Mouse (Mus musculus) heart, embryonic 16.5 days (tissue): ENCODE data around the gene Mettl7a3. TPM values are rescaled to one million over a fixed set of nuclear protein-coding genes. Genes with fewer than 3 reads are reported as not detected.
"Not testable (repeated sequence)": the region's sequence is repeated elsewhere in the genome, so short reads cannot be mapped to it uniquely, and the experiment has no call there.

ENCODE experiments used
- ATAC-seq: fragments of 200-750 bp; cut with Nextera tagmentation; replicated peaks from 2 replicates; pipeline ENCODE4 v1.8.0; 2017; ENCODE audit warnings: moderate number of reproducible peaks; ENCODE audit not compliant: insufficient read depth, low FRiP score; ENCODE audit errors: extremely low read depth
- H3K27ac ChIP-seq: fragments of 300-500 bp; sonication (generic); 2 replicates; pipeline ENCODE4 v1.5.1; 2014; ENCODE audit warnings: mild to moderate bottlenecking, low read length, control low read depth, moderate library complexity
- H3K27me3 ChIP-seq: fragments of 300-500 bp; sonication (generic); 2 replicates; pipeline ENCODE4 v1.6.1; 2014; ENCODE audit warnings: low read length, mixed read lengths; ENCODE audit not compliant: control insufficient read depth, insufficient read depth
- H3K36me3 ChIP-seq: fragments of 300-500 bp; sonication (generic); 2 replicates; pipeline ENCODE4 v1.6.1; 2014; ENCODE audit not compliant: control insufficient read depth, insufficient read depth
- H3K4me1 ChIP-seq: fragments of 300-500 bp; sonication (generic); 2 replicates; pipeline ENCODE4 v1.6.1; 2014; ENCODE audit warnings: low read length, mixed read lengths; ENCODE audit not compliant: control insufficient read depth, insufficient read depth
- H3K4me2 ChIP-seq: fragments of 300-500 bp; sonication (generic); 2 replicates; pipeline ENCODE4 v1.6.1; 2014; ENCODE audit warnings: low read depth, mild to moderate bottlenecking, control low read depth, low read length
- H3K4me3 ChIP-seq: fragments of 300-500 bp; sonication (generic); 2 replicates; pipeline ENCODE4 v1.5.1; 2014; ENCODE audit warnings: mild to moderate bottlenecking, control low read depth, low read length
- H3K9ac ChIP-seq: fragments of 300-500 bp; sonication (generic); 2 replicates; pipeline ENCODE4 v1.6.1; 2014; ENCODE audit warnings: low read length, control low read depth
- H3K9me3 ChIP-seq: fragments of 300-500 bp; sonication (generic); replicated peaks from 2 replicates; pipeline ENCODE4 v1.6.1; 2016; ENCODE audit warnings: low read length; ENCODE audit not compliant: control insufficient read depth
- WGBS: fragments of 180-500 bp; shearing (Covaris S2); extraction: QIAGEN DNeasy Blood & Tissue Kit; methylation state at CpG from one replicate; pipeline ENCODE4 v1.1.7; 2014; 5-methylcytosine and 5-hydroxymethylcytosine counted together
- polyA plus RNA-seq: library from polyadenylated mRNA; unstranded; fragments of >200 nt; fragmentation: Nextera tagmentation; extraction: Ambion mirVana; gene quantifications from 2 replicates; pipeline ENCODE4 v1.2.1, GENCODE M21; 2015

Mettl7a3 gene
- polyA plus RNA-seq, 1 experiment from 2014 or later = not detected

DNA sequence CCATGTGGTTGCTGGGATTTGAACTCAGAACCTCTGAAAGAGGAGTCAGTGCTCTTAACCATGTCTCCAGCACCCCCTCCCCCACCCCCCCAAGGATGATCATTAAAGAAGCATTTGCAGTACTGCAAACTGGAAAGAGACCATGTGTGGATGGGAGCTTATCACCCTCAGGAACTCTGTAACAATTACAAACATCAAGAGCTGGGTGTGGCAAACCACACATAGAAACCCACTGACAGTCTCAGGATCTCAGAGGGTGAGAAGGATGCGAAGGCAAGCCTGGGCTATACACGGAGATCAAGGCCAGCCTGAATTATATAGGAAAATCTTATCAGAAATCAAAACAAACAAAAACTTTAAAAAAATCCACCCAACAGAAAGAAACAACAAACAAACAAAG, 28.5 kb upstream of the Mettl7a3 start:
- Histone ChIP-seq H3K4me1 (peaks cover 9% of the 10 kb centered on the region), H3K27me3 (no peaks in the 10 kb centered on the region), H3K9me3 (no peaks in the 10 kb centered on the region), H3K9ac (no peak overlapping the region), H3K4me3 (no peak overlapping the region), H3K36me3 (no peaks in the 10 kb centered on the region), H3K27ac (no peak overlapping the region), H3K4me2 (no peak overlapping the region; the same call in 1 of the 2 replicates)
- ATAC-seq = no peak
- 78% methylated on average over 2 of the region's 2 CpGs for whole genome bisulfite sequencing

DNA sequence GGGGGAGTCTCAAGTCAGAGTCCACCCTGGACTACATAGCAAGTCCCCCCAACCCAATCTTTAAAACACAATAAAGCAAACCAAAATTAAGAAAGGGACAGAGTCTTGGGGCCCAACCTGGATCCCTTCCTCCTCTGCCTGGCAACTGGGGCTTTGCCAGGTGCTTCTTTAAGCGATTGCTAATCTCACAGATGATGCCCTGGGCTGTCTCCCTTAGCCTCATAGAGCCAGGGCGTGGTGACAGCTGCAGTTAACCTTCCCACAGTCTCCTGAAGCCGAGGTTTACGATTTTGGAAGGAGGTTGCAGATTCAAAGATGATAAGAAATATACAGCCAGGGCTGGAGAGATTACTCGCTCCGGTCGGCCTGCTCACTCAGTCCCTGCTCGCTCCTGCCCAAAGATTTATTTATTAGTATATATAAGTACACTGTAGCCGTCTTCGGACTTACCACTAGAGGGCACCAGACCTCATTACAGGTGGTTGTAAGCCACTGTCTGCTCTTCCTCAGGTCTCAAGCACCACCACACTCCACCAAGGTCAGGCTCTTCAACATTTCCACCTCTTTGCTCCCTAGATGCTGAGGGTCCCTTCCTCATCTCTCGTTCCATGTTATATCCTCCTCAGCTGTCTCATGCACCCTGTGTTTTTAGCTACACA, 27.2 kb upstream of the Mettl7a3 start:
- whole genome bisulfite sequencing = 48% methylated on average over 10 of the region's 11 CpGs
- H3K4me2 ChIP-seq, H3K27ac ChIP-seq, H3K27me3 ChIP-seq, H3K4me3 ChIP-seq, H3K9me3 ChIP-seq, H3K9ac ChIP-seq, H3K36me3 ChIP-seq: not testable (repeated sequence)
- H3K4me1 ChIP-seq = peaks cover 14% of the 10 kb centered on the region
- 0 out of 2 replicates have a peak, but pooled peaks have one; percentile 28 for ATAC-seq

DNA sequence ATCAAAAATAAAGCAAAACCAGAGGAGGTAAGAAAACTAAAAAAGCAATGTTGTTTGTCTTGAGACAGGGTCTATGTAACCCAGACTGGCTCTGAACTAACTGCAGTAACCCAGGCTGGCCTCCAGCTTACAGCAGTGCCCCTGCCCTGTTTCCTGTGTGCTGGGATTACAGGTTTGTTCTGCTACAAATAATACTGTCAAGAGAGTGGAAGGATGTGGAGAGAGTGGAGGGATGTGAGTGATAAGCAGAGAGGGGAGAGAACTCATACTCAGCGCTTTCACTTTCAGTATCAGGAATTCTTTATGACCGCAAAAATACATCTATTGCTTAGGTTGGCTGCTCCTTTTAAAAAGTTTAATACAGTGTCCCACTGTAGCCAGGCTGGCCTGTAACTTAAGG, 22.4 kb upstream of the Mettl7a3 start:
- no peak for ATAC-seq
- Histone ChIP-seq H3K4me1 (0 out of 2 replicates have a peak, but pooled peaks cover 5% of the 10 kb centered on the region), H3K36me3 (no peaks in the 10 kb centered on the region), H3K9ac (no peak overlapping the region), H3K9me3 (no peaks in the 10 kb centered on the region), H3K4me3 (no peak overlapping the region), H3K27ac (no peak overlapping the region), H3K4me2 (no peak overlapping the region), H3K27me3 (no peaks in the 10 kb centered on the region)
- WGBS = 46% methylated on average over 2 of the region's 2 CpGs

DNA sequence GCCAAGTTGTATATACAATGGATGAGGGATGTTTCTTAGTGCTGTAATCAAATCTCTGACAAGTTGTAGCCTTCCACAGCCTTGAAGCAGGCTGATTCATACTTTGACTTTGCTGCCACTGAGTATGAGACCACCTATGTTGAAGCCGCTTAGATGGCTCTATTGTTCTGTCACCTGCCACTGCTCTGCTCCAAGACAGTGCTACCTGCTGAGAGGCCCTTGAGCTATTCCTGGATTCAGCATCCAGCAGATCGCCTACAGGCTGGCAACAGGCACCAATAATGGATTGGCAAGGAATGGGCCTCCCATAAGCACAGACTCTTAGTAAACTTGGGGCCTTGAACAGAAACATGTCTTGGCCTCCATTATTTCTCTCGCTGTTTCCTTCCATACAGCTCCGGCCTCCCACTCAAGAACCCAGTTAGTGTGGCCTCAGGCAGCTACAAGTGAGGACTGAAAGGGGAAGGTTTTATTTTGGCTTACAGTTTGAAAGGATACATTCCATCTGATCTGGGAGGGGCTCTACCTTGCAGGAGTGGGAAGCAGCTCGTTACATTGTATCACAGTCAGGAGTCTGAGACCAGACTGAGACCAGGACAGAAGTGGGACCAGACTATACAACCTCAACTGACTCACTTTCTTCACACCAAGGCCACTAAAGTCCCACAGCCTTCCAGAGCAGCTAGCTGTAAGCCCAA, 20.1 kb upstream of the Mettl7a3 start:
- Histone ChIP-seq H3K9me3 (no peaks in the 10 kb centered on the region), H3K4me3 (no peak overlapping the region), H3K9ac (no peak overlapping the region), H3K36me3 (no peaks in the 10 kb centered on the region), H3K27ac (no peak overlapping the region), H3K4me2 (no peak overlapping the region), H3K27me3 (no peaks in the 10 kb centered on the region), H3K4me1 (0 out of 2 replicates have a peak, but pooled peaks cover 5% of the 10 kb centered on the region)
- no peak for ATAC-seq
- WGBS = 87% methylated on average over 5 of the region's 5 CpGs

DNA sequence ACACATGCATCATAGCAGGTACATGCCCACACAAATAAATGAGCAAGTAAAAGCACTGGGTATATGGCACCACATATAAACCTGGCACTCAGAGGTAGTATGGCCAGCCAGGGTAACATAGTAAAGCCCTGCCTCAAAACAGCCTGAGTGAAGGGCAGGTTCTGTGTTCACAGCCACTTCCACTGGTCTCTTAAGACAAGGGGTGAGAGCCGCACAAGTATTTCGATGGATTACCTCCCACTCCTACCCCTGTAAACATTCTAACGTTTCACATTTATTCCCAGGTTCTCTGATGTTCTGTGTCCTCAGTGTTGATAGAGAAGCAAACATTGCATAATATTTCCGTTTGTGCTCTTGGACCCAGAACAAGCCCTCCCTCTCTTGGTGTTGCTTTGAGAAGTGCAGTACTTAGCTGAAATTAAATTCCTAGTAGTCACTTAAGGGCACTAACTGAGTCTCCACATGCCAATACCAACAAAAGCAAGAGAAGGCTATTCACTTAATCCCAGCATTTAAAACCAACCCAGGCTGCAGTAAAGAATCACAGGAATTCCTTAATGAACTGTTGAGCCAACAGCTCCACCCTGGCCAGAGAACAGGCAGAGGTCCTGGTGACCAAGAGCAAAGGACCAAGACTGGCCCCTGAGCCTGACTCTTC, 16.6 kb upstream of the Mettl7a3 start:
- H3K4me1 ChIP-seq, H3K27me3 ChIP-seq, H3K9ac ChIP-seq, H3K9me3 ChIP-seq, H3K4me3 ChIP-seq, H3K27ac ChIP-seq, ATAC-seq, H3K36me3 ChIP-seq, H3K4me2 ChIP-seq: not testable (repeated sequence)
- WGBS = 65% methylated on average over 4 of the region's 4 CpGs

DNA sequence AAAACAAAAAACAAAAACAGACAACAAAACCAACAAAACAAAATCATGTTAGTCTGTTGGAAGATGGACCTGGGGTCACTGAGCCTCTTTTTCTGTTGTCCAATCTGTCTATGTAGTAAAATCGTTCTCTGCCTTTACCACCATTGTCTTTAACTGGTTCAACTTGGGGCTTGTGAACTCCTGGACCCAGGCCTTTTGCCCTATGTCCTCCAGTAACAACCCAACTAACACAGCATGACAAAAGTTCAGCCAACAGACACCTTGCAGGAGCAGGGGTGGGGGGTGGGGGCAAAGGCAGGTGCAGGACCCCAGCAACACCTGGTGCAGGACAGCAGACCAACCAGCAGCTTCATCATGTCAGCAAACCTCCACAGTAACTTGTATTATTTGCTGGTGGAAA, 14.8 kb upstream of the Mettl7a3 start:
- H3K27me3 ChIP-seq = no peaks in the 10 kb centered on the region
- no peaks in the 10 kb centered on the region for H3K9me3 ChIP-seq

DNA sequence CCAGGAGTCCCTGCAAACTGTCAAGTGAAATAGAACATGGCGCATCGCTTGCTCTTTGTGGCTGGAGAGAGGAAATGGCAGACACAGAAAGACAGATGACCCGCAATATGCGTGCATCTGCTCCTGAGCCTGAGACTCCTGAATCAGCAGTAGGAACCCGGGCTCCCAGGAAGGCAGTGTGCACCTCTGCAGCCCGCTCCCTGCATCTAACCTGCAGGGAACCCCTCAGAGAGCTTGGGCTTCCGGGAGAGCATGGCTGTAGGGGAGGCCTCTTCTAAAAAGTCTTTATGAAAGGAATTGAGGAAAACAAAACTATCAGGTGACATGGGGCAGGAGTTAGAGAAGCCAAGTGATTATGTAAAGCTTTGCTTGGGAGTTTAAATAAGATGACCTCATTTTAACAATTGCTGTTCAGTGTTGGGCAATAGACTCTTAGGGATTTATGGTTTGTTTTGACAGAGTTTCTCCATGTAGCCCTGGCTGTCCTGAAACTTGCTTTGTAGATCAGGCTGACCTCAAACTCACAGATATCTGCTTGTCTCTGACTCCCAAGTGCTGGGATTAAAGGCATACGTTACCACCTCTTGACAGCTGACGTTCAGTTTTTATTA, 14.3 kb upstream of the Mettl7a3 start:
- Histone ChIP-seq H3K4me3 (no peak overlapping the region), H3K36me3 (no peaks in the 10 kb centered on the region), H3K4me1 (no peaks in the 10 kb centered on the region), H3K27ac (no peak overlapping the region), H3K9me3 (no peaks in the 10 kb centered on the region), H3K9ac (no peak overlapping the region), H3K4me2 (no peak overlapping the region), H3K27me3 (no peaks in the 10 kb centered on the region)
- ATAC-seq = no peak
- 68% methylated on average over 9 of the region's 9 CpGs for WGBS

More for the DNA sequence above, 14.8 kb upstream of the Mettl7a3 start:
- H3K9ac ChIP-seq = no peak overlapping the region
- no peak overlapping the region for H3K4me2 ChIP-seq
- no peak for ATAC-seq
- H3K4me3 ChIP-seq = no peak overlapping the region
- 90% methylated on average over 1 of the region's 1 CpGs for WGBS
- no peaks in the 10 kb centered on the region for H3K36me3 ChIP-seq
- H3K27ac ChIP-seq = no peak overlapping the region
- no peaks in the 10 kb centered on the region for H3K4me1 ChIP-seq

DNA sequence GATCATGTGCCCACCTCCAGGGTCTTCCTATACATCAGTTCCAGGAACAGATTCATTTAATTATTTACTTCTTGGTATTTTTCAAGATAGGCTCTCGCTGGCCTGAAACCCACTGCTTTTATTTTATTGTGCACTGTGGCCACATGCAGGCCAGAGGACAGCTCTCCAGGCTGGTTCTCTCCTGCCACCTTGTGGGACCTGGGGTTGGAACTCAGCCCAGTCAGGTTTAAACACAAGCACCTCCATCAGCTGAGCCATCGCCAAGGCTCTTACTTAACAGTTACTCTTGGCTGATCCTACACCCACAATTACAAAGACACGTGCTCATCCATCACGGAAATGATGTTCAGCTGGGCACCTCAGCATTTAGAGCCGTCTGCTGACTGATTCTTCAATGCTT, 13.6 kb upstream of the Mettl7a3 start:
- no peak overlapping the region for H3K27ac ChIP-seq
- no peak overlapping the region for H3K4me3 ChIP-seq
- 42% methylated on average over 5 of the region's 5 CpGs for WGBS
- no peaks in the 10 kb centered on the region for H3K27me3 ChIP-seq
- H3K4me2 ChIP-seq = no peak overlapping the region
- no peak for ATAC-seq
- H3K4me1 ChIP-seq = no peaks in the 10 kb centered on the region
- no peak overlapping the region for H3K9ac ChIP-seq
- no peaks in the 10 kb centered on the region for H3K9me3 ChIP-seq
- no peaks in the 10 kb centered on the region for H3K36me3 ChIP-seq
